Comparison of ENCODE assay signal across 8 mouse cellular contexts in the genomic region with DNA sequence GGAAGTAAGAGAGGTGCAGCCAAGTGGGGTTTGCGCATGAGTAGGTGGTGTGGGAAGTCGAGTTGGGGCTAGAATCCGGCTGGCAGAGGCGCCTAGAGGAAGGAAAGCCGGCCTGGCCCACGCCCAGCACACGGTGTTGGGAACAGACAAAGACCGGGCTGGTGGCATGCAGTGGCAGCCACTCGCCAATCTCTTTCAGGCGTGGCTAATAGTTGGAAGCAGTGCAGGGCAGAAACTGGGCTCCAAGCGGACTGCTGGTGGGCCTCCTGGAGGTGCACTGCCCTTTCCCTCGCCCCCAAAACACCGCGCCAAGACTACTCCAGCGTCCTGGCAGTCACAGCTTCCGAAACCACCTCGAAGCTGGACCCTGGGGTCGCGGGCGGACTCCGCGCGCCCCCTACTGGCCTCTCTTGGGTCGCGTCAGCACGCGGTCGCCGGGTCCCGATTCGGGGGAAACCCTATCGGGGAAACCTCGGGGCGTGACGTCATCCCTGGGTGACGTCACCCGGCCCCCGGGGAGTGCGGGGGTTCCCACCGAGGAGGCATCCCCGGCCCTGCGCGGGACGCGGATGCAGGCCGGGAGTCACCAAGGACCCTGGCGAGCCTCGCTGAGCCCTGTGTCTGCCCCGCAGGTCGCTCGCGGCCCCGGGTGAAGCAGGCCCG. TPM values are rescaled to one million over a fixed set of nuclear protein-coding genes. Genes with fewer than 3 reads are reported as not detected.
DNase-seq lines count a peak whose midpoint lies in the region; ATAC-seq and TF ChIP-seq lines count a peak whose summit lies in the region.

No protein-coding gene starts in this region.

- TF ChIP-seq CTCF in spleen, adult 2 months (IDR thresholded peaks at IDR 0.05; ENCODE audit: extremely low read depth, insufficient read depth, insufficient read length, insufficient replicate concordance) = peak; percentile 93

- peaks cover 27% of the 10 kb centered on the region for H3K36me3 ChIP-seq in limb, embryonic 12.5 days
- H3K36me3 ChIP-seq in midbrain, embryonic 14.5 days (ENCODE audit: control insufficient read depth, insufficient read depth, low read length) = peaks cover 37% of the 10 kb centered on the region
- H3K36me3 ChIP-seq in spleen, adult 2 months (ENCODE audit: control insufficient read depth, insufficient read depth, low read length) = no peaks in the 10 kb centered on the region

- DNase-seq in left cerebral cortex, adult 18-20 months (ENCODE audit: low spot score in 2 of 2) = peak; percentile 72 to 80
- DNase-seq in left cerebral cortex, adult 11 months (ENCODE audit: low spot score) = no peak
- peak; percentile 84 for DNase-seq in gastrocnemius, postnatal 14 days
- DNase-seq in midbrain, embryonic 14.5 days = peak; percentile 94
- peak; percentile 78 to 82 for DNase-seq in spleen, adult 2 months (ENCODE audit: low read depth in 1 of 2, low spot score in 2 of 2)

- peak overlapping the region; percentile 61 for H3K4me3 ChIP-seq in limb, embryonic 12.5 days (replicated peaks)
- peak overlapping the region; percentile 48 for H3K4me3 ChIP-seq in midbrain, embryonic 14.5 days (replicated peaks; ENCODE audit: low read depth, low read length)
- peak overlapping the region; percentile 63 for H3K4me3 ChIP-seq in spleen, adult 2 months (ENCODE audit: extremely low read depth, insufficient read depth, insufficient read length)

- H3K9me3 ChIP-seq in limb, embryonic 12.5 days = no peaks in the 10 kb centered on the region
- H3K9me3 ChIP-seq in midbrain, embryonic 14.5 days (ENCODE audit: control insufficient read depth, low read length) = no peaks in the 10 kb centered on the region

- TF ChIP-seq POLR2A in spleen, adult 2 months (IDR thresholded peaks at IDR 0.05; ENCODE audit: low read depth, low read length) = no peak

- H3K27ac ChIP-seq in limb, embryonic 12.5 days = peak overlapping the region; percentile 89
- peak overlapping the region; percentile 94 for H3K27ac ChIP-seq in midbrain, embryonic 14.5 days (replicated peaks; ENCODE audit: low read depth, low read length)
- H3K27ac ChIP-seq in spleen, adult 2 months (ENCODE audit: insufficient read depth, low read length) = 0 out of 2 replicates have a peak overlapping the region, but pooled peaks have one; percentile 3

- intact Hi-C loops in gastrocnemius, postnatal 14 days (cut with DNase I; ENCODE audit: low total_unique reads) = no loop called here

- peak overlapping the region; percentile 100 for H3K4me2 ChIP-seq in limb, embryonic 12.5 days
- peak overlapping the region; percentile 98 for H3K4me2 ChIP-seq in midbrain, embryonic 14.5 days (ENCODE audit: low read length)

- WGBS in limb, embryonic 12.5 days = 2% methylated on average over 54 of the region's 54 CpGs
- under 1% methylated on average over 51 of the region's 54 CpGs for WGBS in midbrain, embryonic 14.5 days
- under 1% methylated on average over 54 of the region's 54 CpGs for WGBS in spleen, adult 2 months

- H3K9ac ChIP-seq in limb, embryonic 12.5 days (replicated peaks) = peak overlapping the region; percentile 82
- H3K9ac ChIP-seq in midbrain, embryonic 14.5 days (replicated peaks; ENCODE audit: low read length) = peak overlapping the region; percentile 84

- no peaks in the 10 kb centered on the region for H3K27me3 ChIP-seq in limb, embryonic 12.5 days
- no peaks in the 10 kb centered on the region for H3K27me3 ChIP-seq in midbrain, embryonic 14.5 days (ENCODE audit: control insufficient read depth, insufficient read depth, low read length)
- no peaks in the 10 kb centered on the region; the same call in 1 of the 2 replicates for H3K27me3 ChIP-seq in spleen, adult 2 months (ENCODE audit: control insufficient read depth, insufficient read depth, low read length)

- ATAC-seq in common myeloid progenitor, adult 5-6 weeks (replicated peaks; ENCODE audit: low read depth, poor library complexity, severe bottlenecking) = peak; percentile 57
- peak; percentile 67 for ATAC-seq in inflammation-experienced regulatory T-cells, adult 6 months
- peak; percentile 39 for ATAC-seq in limb, embryonic 12.5 days (ENCODE audit: insufficient number of reproducible peaks, insufficient read depth, low FRiP score, low TSS enrichment, low read depth)
- ATAC-seq in midbrain, embryonic 14.5 days (ENCODE audit: low FRiP score, low TSS enrichment) = peak; percentile 65

- peaks cover 43% of the 10 kb centered on the region for H3K4me1 ChIP-seq in limb, embryonic 12.5 days (replicated peaks)
- peaks cover 86% of the 10 kb centered on the region for H3K4me1 ChIP-seq in midbrain, embryonic 14.5 days (ENCODE audit: control insufficient read depth, insufficient read depth, low read length)
- peaks cover 28% of the 10 kb centered on the region for H3K4me1 ChIP-seq in spleen, adult 2 months (ENCODE audit: control insufficient read depth, insufficient read depth, insufficient read length)

RNA-seq across cellular contexts. Expression of a gene that starts 7.2 kb away (rescaled TPM):
- total RNA-seq in left cerebral cortex, adult 18-20 months (2021) = 10 to 100 TPM; 66.6 to 70.1 TPM
- total RNA-seq in common myeloid progenitor, adult 5-6 weeks (2017) = 0.27 TPM in 1 of 2 replicates, not detected in the other
- 1 to 10 TPM; 1.0 to 1.6 TPM for total RNA-seq in gastrocnemius, postnatal 14 days (2021)
- under 1 TPM in 1 of 3 experiments, not detected in 2; 0.26 TPM for polyA plus RNA-seq in inflammation-experienced regulatory T-cells, adult 6 months (2017; shearing (Covaris generic))
- polyA plus RNA-seq in limb, embryonic 12.5 days (2016; fragmentation: Nextera tagmentation; extraction: Ambion mirVana) = 0.67 and 1.1 TPM in 2 replicates
- polyA plus RNA-seq in midbrain, embryonic 14.5 days (2014; fragmentation: Nextera tagmentation; extraction: Ambion mirVana) = 7.0 and 34.3 TPM in 2 replicates
- polyA plus RNA-seq in spleen, adult 2 months (2012; rRNA removed) = 16.2 and 33.9 TPM in 2 replicates

RNA-seq across cellular contexts. Expression of a gene that starts 16.6 kb away (rescaled TPM):
- 100 to 1,000 TPM; 263 to 271 TPM for total RNA-seq in left cerebral cortex, adult 18-20 months (2021)
- 1.1 and 5.3 TPM in 2 replicates for total RNA-seq in common myeloid progenitor, adult 5-6 weeks (2017)
- total RNA-seq in gastrocnemius, postnatal 14 days (2021) = 10 to 100 TPM; 31.3 to 37.5 TPM
- under 1 TPM in 1 of 3 experiments, not detected in 2; 0.15 TPM for polyA plus RNA-seq in inflammation-experienced regulatory T-cells, adult 6 months (2017; shearing (Covaris generic))
- polyA plus RNA-seq in limb, embryonic 12.5 days (2016; fragmentation: Nextera tagmentation; extraction: Ambion mirVana) = 361 and 375 TPM in 2 replicates
- 509 and 557 TPM in 2 replicates for polyA plus RNA-seq in midbrain, embryonic 14.5 days (2014; fragmentation: Nextera tagmentation; extraction: Ambion mirVana)
- polyA plus RNA-seq in spleen, adult 2 months (2012; rRNA removed) = 12.8 and 14.2 TPM in 2 replicates

RNA-seq across cellular contexts. Expression of a gene that starts 26.4 kb away (rescaled TPM):
- total RNA-seq in left cerebral cortex, adult 18-20 months (2021) = 10 to 100 TPM; 63.2 to 64.6 TPM
- 68.9 and 84.5 TPM in 2 replicates for total RNA-seq in common myeloid progenitor, adult 5-6 weeks (2017)
- 10 to 100 TPM; 12.1 to 12.6 TPM for total RNA-seq in gastrocnemius, postnatal 14 days (2021)
- 10 to 100 TPM; 35.3 to 50.0 (median 40.5) TPM for polyA plus RNA-seq in inflammation-experienced regulatory T-cells, adult 6 months (2017; shearing (Covaris generic))
- polyA plus RNA-seq in limb, embryonic 12.5 days (2016; fragmentation: Nextera tagmentation; extraction: Ambion mirVana) = 66.6 and 69.1 TPM in 2 replicates
- 41.8 and 44.0 TPM in 2 replicates for polyA plus RNA-seq in midbrain, embryonic 14.5 days (2014; fragmentation: Nextera tagmentation; extraction: Ambion mirVana)
- 189 and 229 TPM in 2 replicates for polyA plus RNA-seq in spleen, adult 2 months (2012; rRNA removed)

RNA-seq across cellular contexts. Expression of a gene that starts 42.2 kb away (rescaled TPM):
- total RNA-seq in left cerebral cortex, adult 18-20 months (2021) = 100 to 1,000 TPM in 1 of 2 experiments, 10 to 100 TPM in 1; 91.7 to 101 TPM
- total RNA-seq in common myeloid progenitor, adult 5-6 weeks (2017) = 4.6 and 12.2 TPM in 2 replicates
- total RNA-seq in gastrocnemius, postnatal 14 days (2021) = 100 to 1,000 TPM; 588 to 612 TPM
- 10 to 100 TPM; 13.2 to 15.7 (median 13.5) TPM for polyA plus RNA-seq in inflammation-experienced regulatory T-cells, adult 6 months (2017; shearing (Covaris generic))
- polyA plus RNA-seq in limb, embryonic 12.5 days (2016; fragmentation: Nextera tagmentation; extraction: Ambion mirVana) = 154 and 158 TPM in 2 replicates
- 126 and 154 TPM in 2 replicates for polyA plus RNA-seq in midbrain, embryonic 14.5 days (2014; fragmentation: Nextera tagmentation; extraction: Ambion mirVana)
- polyA plus RNA-seq in spleen, adult 2 months (2012; rRNA removed) = 38.3 and 46.2 TPM in 2 replicates

RNA-seq across cellular contexts. Expression of a gene that starts 44.7 kb away (rescaled TPM):
- under 1 TPM; 0.33 to 0.68 TPM for total RNA-seq in left cerebral cortex, adult 18-20 months (2021)
- not detected in 2 replicates for total RNA-seq in common myeloid progenitor, adult 5-6 weeks (2017)
- total RNA-seq in gastrocnemius, postnatal 14 days (2021) = not detected
- polyA plus RNA-seq in inflammation-experienced regulatory T-cells, adult 6 months (2017; shearing (Covaris generic)) = under 1 TPM in 1 of 3 experiments, not detected in 2; 0.24 TPM
- 0.18 TPM in 1 of 2 replicates, not detected in the other for polyA plus RNA-seq in limb, embryonic 12.5 days (2016; fragmentation: Nextera tagmentation; extraction: Ambion mirVana)
- not detected in 2 replicates for polyA plus RNA-seq in midbrain, embryonic 14.5 days (2014; fragmentation: Nextera tagmentation; extraction: Ambion mirVana)
- polyA plus RNA-seq in spleen, adult 2 months (2012; rRNA removed) = 0.64 and 1.6 TPM in 2 replicates

Comparison
In these comparisons a context has a peak if more than half of its experiments do, and no peak if none do; other contexts are left out.
1. H3K27ac ChIP-seq: peak in every context shown above with its lines; median percentile 94 in midbrain, embryonic 14.5 days; 89 in limb, embryonic 12.5 days; 3 in spleen, adult 2 months.
2. RNA of a gene that starts 16.6 kb away (polyA plus RNA-seq): 509 to 557 TPM in midbrain, embryonic 14.5 days and 361 to 375 TPM in limb, embryonic 12.5 days; 12.8 to 14.2 TPM in spleen, adult 2 months and 0.15 TPM in inflammation-experienced regulatory T-cells, adult 6 months; every median in the first group is over 10 times any median in the second.
3. Peak in every context shown above with its lines, with median percentiles within 50 percentile points of each other: ATAC-seq and H3K4me3 ChIP-seq.